Mouse (Mus musculus) small intestine, adult 2 months (tissue): ENCODE results near the gene Fnbp1. TPM values are rescaled to one million over a fixed set of nuclear protein-coding genes. Genes with fewer than 3 reads are reported as not detected.

ENCODE experiments used
- H3K27ac ChIP-seq: fragments of 200-500 bp; 2 replicates; pipeline ENCODE4 v1.5.1; 2012; ENCODE audit warnings: low read depth, low read length, control low read depth, inconsistent platforms; ENCODE audit not compliant: insufficient read depth
- H3K27me3 ChIP-seq: fragments of 200-500 bp; 2 replicates; pipeline ENCODE4 v1.6.1; 2012; ENCODE audit warnings: mild to moderate bottlenecking, moderate library complexity, low read length, inconsistent platforms; ENCODE audit not compliant: control insufficient read depth, insufficient read depth
- H3K36me3 ChIP-seq: fragments of 200-500 bp; 2 replicates; pipeline ENCODE4 v1.6.1; 2012; ENCODE audit warnings: mild to moderate bottlenecking, low read length, control low read depth, inconsistent platforms; ENCODE audit not compliant: control insufficient read depth, insufficient read depth
- H3K4me1 ChIP-seq: fragments of 200-500 bp; 2 replicates; pipeline ENCODE4 v1.6.1; 2012; ENCODE audit warnings: low read length, inconsistent platforms, mixed read lengths; ENCODE audit not compliant: control insufficient read depth, insufficient read depth, insufficient read length
- H3K4me3 ChIP-seq: fragments of 200-500 bp; 2 replicates; pipeline ENCODE4 v1.5.1; 2012; ENCODE audit warnings: low read depth, mild to moderate bottlenecking, control low read depth, inconsistent platforms, low read length, moderate library complexity
- CTCF ChIP-seq: fragments of 200-500 bp; IDR thresholded peaks from 2 replicates; pipeline ENCODE4 v1.5.1; 2012; ENCODE audit warnings: low read depth, mild to moderate bottlenecking, control low read depth, inconsistent platforms, low read length, moderate library complexity, mixed read lengths; ENCODE audit not compliant: insufficient replicate concordance, insufficient read length; ENCODE audit errors: extremely low read depth
- POLR2A ChIP-seq: fragments of 200-500 bp; IDR thresholded peaks from 2 replicates; pipeline ENCODE4 v1.6.1; 2012; ENCODE audit warnings: low read depth, mild to moderate bottlenecking, control low read depth, inconsistent platforms, low read length, moderate library complexity
- WGBS: fragments of 180-500 bp; shearing (Covaris S2); methylation state at CpG from one replicate; pipeline ENCODE4 v1.1.7; 2018; 5-methylcytosine and 5-hydroxymethylcytosine counted together
- polyA plus RNA-seq: library from polyadenylated mRNA; depleted of rRNA; stranded (reverse); fragments of >200 nt; gene quantifications from 2 replicates; pipeline ENCODE4 v1.2.3, GENCODE M21; 2012

Fnbp1 gene
- polyA plus RNA-seq, 1 experiment = 28.6 TPM

GRCm38 (mm10) chr2:31031972-31032371, 109.8 kb downstream of the Fnbp1 start:
- TF ChIP-seq CTCF (no peak), POLR2A (no peak)
- no peaks in the 10 kb centered on the region for H3K27me3 ChIP-seq
- no peaks in the 10 kb centered on the region for H3K4me1 ChIP-seq
- no peak overlapping the region for H3K27ac ChIP-seq
- WGBS = 93% methylated on average over 7 of the region's 7 CpGs
- no peak overlapping the region for H3K4me3 ChIP-seq
- H3K36me3 ChIP-seq = peaks cover 6% of the 10 kb centered on the region; the same call in 1 of the 2 replicates

GRCm38 (mm10) chr2:31026642-31027041, 115.2 kb downstream of the Fnbp1 start:
- no peak for TF ChIP-seq CTCF
- TF ChIP-seq POLR2A = no peak
- Histone ChIP-seq H3K4me3 (no peak overlapping the region), H3K27me3 (no peaks in the 10 kb centered on the region)

GRCm38 (mm10) chr2:31025458-31025857, 116.3 kb downstream of the Fnbp1 start:
- WGBS = 69% methylated on average over 3 of the region's 3 CpGs
- no peaks in the 10 kb centered on the region for H3K4me1 ChIP-seq

More at GRCm38 (mm10) chr2:31026642-31027041, 115.2 kb downstream of the Fnbp1 start:
- Histone ChIP-seq H3K27ac (no peak overlapping the region), H3K36me3 (peaks cover under 1% of the 10 kb centered on the region; the same call in 1 of the 2 replicates), H3K4me1 (no peaks in the 10 kb centered on the region)
- WGBS = 65% methylated on average over 8 of the region's 8 CpGs

GRCm38 (mm10) chr2:31024618-31025370, 117.0 kb downstream of the Fnbp1 start:
- H3K27ac ChIP-seq = no peak overlapping the region
- no peak overlapping the region for H3K4me3 ChIP-seq
- no peaks in the 10 kb centered on the region for H3K4me1 ChIP-seq
- H3K36me3 ChIP-seq = peaks cover 3% of the 10 kb centered on the region; the same call in 1 of the 2 replicates
- H3K27me3 ChIP-seq = no peaks in the 10 kb centered on the region
- 29% methylated on average over 5 of the region's 5 CpGs for WGBS
- TF ChIP-seq CTCF = peak; percentile 94; the same call in 1 of the 2 replicates
- no peak for TF ChIP-seq POLR2A

More at GRCm38 (mm10) chr2:31025458-31025857, 116.3 kb downstream of the Fnbp1 start:
- H3K27ac ChIP-seq = no peak overlapping the region
- TF ChIP-seq POLR2A (no peak), CTCF (no peak)
- H3K27me3 ChIP-seq = no peaks in the 10 kb centered on the region
- peaks cover 3% of the 10 kb centered on the region; the same call in 1 of the 2 replicates for H3K36me3 ChIP-seq
- H3K4me3 ChIP-seq = no peak overlapping the region

GRCm38 (mm10) chr2:31023940-31024339, 117.9 kb downstream of the Fnbp1 start:
- Histone ChIP-seq H3K36me3 (peaks cover 3% of the 10 kb centered on the region; the same call in 1 of the 2 replicates), H3K4me1 (no peaks in the 10 kb centered on the region), H3K4me3 (no peak overlapping the region), H3K27me3 (no peaks in the 10 kb centered on the region), H3K27ac (no peak overlapping the region)
- WGBS = 65% methylated on average over 5 of the region's 5 CpGs
- TF ChIP-seq CTCF = no peak
- no peak for TF ChIP-seq POLR2A

GRCm38 (mm10) chr2:31020202-31020601, 121.6 kb downstream of the Fnbp1 start:
- 98% methylated on average over 2 of the region's 2 CpGs for WGBS
- H3K4me1 ChIP-seq = no peaks in the 10 kb centered on the region
- TF ChIP-seq POLR2A (no peak), CTCF (no peak)

GRCm38 (mm10) chr2:31019011-31019410, 122.8 kb downstream of the Fnbp1 start:
- no peak overlapping the region for H3K4me3 ChIP-seq
- TF ChIP-seq CTCF (no peak), POLR2A (no peak)
- no peaks in the 10 kb centered on the region for H3K4me1 ChIP-seq
- H3K36me3 ChIP-seq = peaks cover 3% of the 10 kb centered on the region; the same call in 1 of the 2 replicates
- no peaks in the 10 kb centered on the region for H3K27me3 ChIP-seq
- WGBS = 49% methylated on average over 8 of the region's 8 CpGs
- H3K27ac ChIP-seq = no peak overlapping the region

More at GRCm38 (mm10) chr2:31020202-31020601, 121.6 kb downstream of the Fnbp1 start:
- no peak overlapping the region for H3K27ac ChIP-seq
- H3K36me3 ChIP-seq = peaks cover 3% of the 10 kb centered on the region; the same call in 1 of the 2 replicates
- no peaks in the 10 kb centered on the region for H3K27me3 ChIP-seq
- no peak overlapping the region for H3K4me3 ChIP-seq
